Mouse (Mus musculus) limb, embryonic 14.5 days (tissue): ENCODE data around the gene Rab6a. TPM values are rescaled to one million over a fixed set of nuclear protein-coding genes. Genes with fewer than 3 reads are reported as not detected.

Experiments
- ATAC-seq: fragments of 200-750 bp; cut with Nextera tagmentation; 2 replicates; pipeline ENCODE4 v1.8.0; 2017; ENCODE audit warnings: low read depth, moderate number of reproducible peaks, moderate TSS enrichment; ENCODE audit not compliant: low FRiP score
- DNase-seq: peaks from one replicate; pipeline ENCODE4 v3.0.0-alpha.2; 2015; ENCODE audit warnings: low spot score
- H3K27ac ChIP-seq: fragments of 300-500 bp; sonication (generic); replicated peaks from 2 replicates; pipeline ENCODE4 v1.5.1; 2014; ENCODE audit warnings: low read depth, mild to moderate bottlenecking, low read length, moderate library complexity, mixed read lengths
- H3K27me3 ChIP-seq: fragments of 300-500 bp; sonication (generic); 2 replicates; pipeline ENCODE4 v1.6.1; 2014; ENCODE audit warnings: low read length, mixed read lengths; ENCODE audit not compliant: control insufficient read depth, insufficient read depth
- H3K36me3 ChIP-seq: fragments of 300-500 bp; sonication (generic); 2 replicates; pipeline ENCODE4 v1.6.1; 2014; ENCODE audit warnings: mild to moderate bottlenecking, low read length, moderate library complexity, mixed read lengths; ENCODE audit not compliant: control insufficient read depth, insufficient read depth
- H3K4me1 ChIP-seq: fragments of 300-500 bp; sonication (generic); 2 replicates; pipeline ENCODE4 v1.6.1; 2014; ENCODE audit warnings: antibody characterized with exemption, low read length, mixed read lengths; ENCODE audit not compliant: control insufficient read depth, insufficient read depth
- H3K4me2 ChIP-seq: fragments of 300-500 bp; sonication (generic); replicated peaks from 2 replicates; pipeline ENCODE4 v1.6.1; 2014; ENCODE audit warnings: low read depth, mild to moderate bottlenecking, low read length, moderate library complexity; ENCODE audit not compliant: severe bottlenecking
- H3K4me3 ChIP-seq: fragments of 300-500 bp; sonication (generic); replicated peaks from 2 replicates; pipeline ENCODE4 v1.5.1; 2014; ENCODE audit warnings: low read length
- H3K9ac ChIP-seq: fragments of 300-500 bp; sonication (generic); 2 replicates; pipeline ENCODE4 v1.6.1; 2014; ENCODE audit warnings: mild to moderate bottlenecking, low read depth, low read length, moderate library complexity; ENCODE audit not compliant: severe bottlenecking
- H3K9me3 ChIP-seq: fragments of 300-500 bp; sonication (generic); 2 replicates; pipeline ENCODE4 v1.6.1; 2016; ENCODE audit warnings: low read length; ENCODE audit not compliant: control insufficient read depth
- POLR2A ChIP-seq: fragments of 200-500 bp; IDR thresholded peaks from 2 replicates; pipeline ENCODE4 v1.8.0; 2012; ENCODE audit warnings: inconsistent platforms, mild to moderate bottlenecking, moderate library complexity, borderline replicate concordance; ENCODE audit not compliant: insufficient read depth, insufficient read length; ENCODE audit errors: extremely low read depth
- whole genome bisulfite sequencing: fragments of 180-500 bp; shearing (Covaris S2); extraction: QIAGEN DNeasy Blood & Tissue Kit; methylation state at CpG from one replicate; pipeline ENCODE4 v1.1.7; 2014; 5-methylcytosine and 5-hydroxymethylcytosine counted together
- polyA plus RNA-seq, 2 experiments: library from polyadenylated mRNA; depleted of rRNA in 1 of 2; stranded (reverse) in 1 of 2; unstranded in 1 of 2; fragments of >200 nt; fragmentation: Nextera tagmentation in 1 of 2; extraction: Ambion mirVana in 1 of 2; gene quantifications; 2 replicates each; pipeline versions ENCODE4 v1.2.1 to v1.2.3; 2012 to 2014

Rab6a gene
- polyA plus RNA-seq, 2 experiments = 76.7 to 113 TPM

DNA sequence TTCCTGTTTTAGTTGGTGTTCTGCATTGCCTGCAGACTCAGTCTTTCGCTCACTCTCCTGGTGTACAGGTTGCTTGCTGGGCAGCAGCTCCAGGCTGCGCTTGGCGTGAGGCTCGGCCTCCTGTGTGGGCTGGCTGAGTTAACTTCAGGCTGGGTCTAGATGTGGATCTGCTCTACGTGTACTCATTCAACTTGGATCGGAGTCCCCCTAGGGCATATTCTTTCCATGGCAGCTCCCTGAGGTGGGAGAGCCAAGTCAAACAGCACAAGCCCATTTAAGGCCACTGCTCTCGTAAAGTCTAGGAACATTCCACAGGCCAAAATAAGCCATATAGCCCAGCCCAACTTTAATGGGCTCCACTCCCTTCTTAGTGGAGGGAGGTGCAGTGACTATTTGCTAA lies 81.3 kb downstream of the Rab6a start:
- no peaks in the 10 kb centered on the region for H3K36me3 ChIP-seq
- DNase-seq = peak; percentile 53
- ATAC-seq = peak; percentile 56
- H3K4me2 ChIP-seq = no peak overlapping the region
- no peaks in the 10 kb centered on the region for H3K4me1 ChIP-seq
- H3K4me3 ChIP-seq = no peak overlapping the region
- H3K27me3 ChIP-seq = no peaks in the 10 kb centered on the region
- no peaks in the 10 kb centered on the region for H3K9me3 ChIP-seq
- H3K9ac ChIP-seq = no peak overlapping the region
- no peak overlapping the region for H3K27ac ChIP-seq
- 57% methylated on average over 7 of the region's 7 CpGs for WGBS
- TF ChIP-seq POLR2A = no peak

Other genes with a start within 250 kb of the Rab6a start
- gene C2cd3, start 235.2 kb upstream of the Rab6a start, polyA plus RNA-seq (2012; rRNA removed) = 29.3 and 35.7 TPM in 2 replicates
- gene C2cd3, start 235.2 kb upstream of the Rab6a start, polyA plus RNA-seq (2014; fragmentation: Nextera tagmentation; extraction: Ambion mirVana) = 23.5 and 29.0 TPM in 2 replicates
- gene Ppme1, start 235.1 kb upstream of the Rab6a start, polyA plus RNA-seq (2012; rRNA removed) = 68.8 and 97.2 TPM in 2 replicates
- 44.0 and 50.0 TPM in 2 replicates for gene Ppme1, start 235.1 kb upstream of the Rab6a start, polyA plus RNA-seq (2014; fragmentation: Nextera tagmentation; extraction: Ambion mirVana)
- 0.10 TPM in 2 replicates for gene Ucp3, start 134.4 kb upstream of the Rab6a start, polyA plus RNA-seq (2012; rRNA removed)
- gene Ucp3, start 134.4 kb upstream of the Rab6a start, polyA plus RNA-seq (2014; fragmentation: Nextera tagmentation; extraction: Ambion mirVana) = 0.07 and 0.15 TPM in 2 replicates
- 104 and 159 TPM in 2 replicates for gene Ucp2, start 114.1 kb upstream of the Rab6a start, polyA plus RNA-seq (2012; rRNA removed)
- 152 and 160 TPM in 2 replicates for gene Ucp2, start 114.1 kb upstream of the Rab6a start, polyA plus RNA-seq (2014; fragmentation: Nextera tagmentation; extraction: Ambion mirVana)
- gene Dnajb13, start 92.5 kb upstream of the Rab6a start, polyA plus RNA-seq (2012; rRNA removed) = 0.03 and 0.14 TPM in 2 replicates
- gene Dnajb13, start 92.5 kb upstream of the Rab6a start, polyA plus RNA-seq (2014; fragmentation: Nextera tagmentation; extraction: Ambion mirVana) = 0.14 TPM in 1 of 2 replicates, not detected in the other
- 13.5 and 15.5 TPM in 2 replicates for gene Coa4, start 70.3 kb upstream of the Rab6a start, polyA plus RNA-seq (2012; rRNA removed)
- 22.2 and 22.3 TPM in 2 replicates for gene Coa4, start 70.3 kb upstream of the Rab6a start, polyA plus RNA-seq (2014; fragmentation: Nextera tagmentation; extraction: Ambion mirVana)
- 27.3 and 42.0 TPM in 2 replicates for gene Mrpl48, start 891 bp downstream of the Rab6a start, polyA plus RNA-seq (2012; rRNA removed)
- gene Mrpl48, start 891 bp downstream of the Rab6a start, polyA plus RNA-seq (2014; fragmentation: Nextera tagmentation; extraction: Ambion mirVana) = 79.6 and 87.7 TPM in 2 replicates
- gene Plekhb1, start 55.0 kb downstream of the Rab6a start, polyA plus RNA-seq (2012; rRNA removed) = 4.9 and 7.7 TPM in 2 replicates
- gene Plekhb1, start 55.0 kb downstream of the Rab6a start, polyA plus RNA-seq (2014; fragmentation: Nextera tagmentation; extraction: Ambion mirVana) = 4.6 and 4.9 TPM in 2 replicates
- 56.5 and 114 TPM in 2 replicates for gene Fam168a, start 99.2 kb downstream of the Rab6a start, polyA plus RNA-seq (2012; rRNA removed)
- 49.9 and 52.5 TPM in 2 replicates for gene Fam168a, start 99.2 kb downstream of the Rab6a start, polyA plus RNA-seq (2014; fragmentation: Nextera tagmentation; extraction: Ambion mirVana)